Mouse (Mus musculus): ENCODE data around the gene Sema4f. TPM values are rescaled to one million over a fixed set of nuclear protein-coding genes. Genes with fewer than 3 reads are reported as not detected.

Gene Sema4f
- polyA plus RNA-seq, 1 experiment: not detected

- peaks cover 2% of the 10 kb centered on the region; the same call in 1 of the 2 replicates for H3K4me1 ChIP-seq (ENCODE audit: control insufficient read depth, insufficient read depth, low read length)
- H3K4me3 ChIP-seq (ENCODE audit: insufficient read depth, low read depth, low read length): no peak overlapping the region
- 68% methylated on average over 8 of the region's 8 CpGs for WGBS
- no peak overlapping the region for H3K27ac ChIP-seq (ENCODE audit: insufficient read depth, low read depth, low read length)
- TF ChIP-seq CTCF (IDR thresholded peaks at IDR 0.05; ENCODE audit: insufficient read depth, low read depth, low read length) (no peak), POLR2A (IDR thresholded peaks at IDR 0.05; ENCODE audit: insufficient read depth, low read depth, low read length) (no peak)
Measured at GRCm38 (mm10) chr6:82863380-82863874, 76.1 kb downstream of the Sema4f start.

GRCm38 (mm10) chr6:82862475-82862874, 77.1 kb downstream of the Sema4f start:
- Histone ChIP-seq H3K4me1 (ENCODE audit: control insufficient read depth, insufficient read depth, low read length) (peaks cover 2% of the 10 kb centered on the region; the same call in 1 of the 2 replicates), H3K27ac (ENCODE audit: insufficient read depth, low read depth, low read length) (no peak overlapping the region), H3K4me3 (ENCODE audit: insufficient read depth, low read depth, low read length) (no peak overlapping the region)
- TF ChIP-seq POLR2A (IDR thresholded peaks at IDR 0.05; ENCODE audit: insufficient read depth, low read depth, low read length) (no peak), CTCF (IDR thresholded peaks at IDR 0.05; ENCODE audit: insufficient read depth, low read depth, low read length) (no peak)
- WGBS: 72% methylated on average over 7 of the region's 7 CpGs

GRCm38 (mm10) chr6:82862042-82862441, 77.5 kb downstream of the Sema4f start:
- Histone ChIP-seq H3K4me3 (ENCODE audit: insufficient read depth, low read depth, low read length) (no peak overlapping the region), H3K27ac (ENCODE audit: insufficient read depth, low read depth, low read length) (no peak overlapping the region), H3K4me1 (ENCODE audit: control insufficient read depth, insufficient read depth, low read length) (peaks cover 2% of the 10 kb centered on the region; the same call in 1 of the 2 replicates)
- TF ChIP-seq POLR2A (IDR thresholded peaks at IDR 0.05; ENCODE audit: insufficient read depth, low read depth, low read length) (no peak), CTCF (IDR thresholded peaks at IDR 0.05; ENCODE audit: insufficient read depth, low read depth, low read length) (no peak)
- 53% methylated on average over 3 of the region's 3 CpGs for WGBS

Other genes with a start within 250 kb of the Sema4f start
- gene Pole4, start 234.4 kb downstream of the Sema4f start, polyA plus RNA-seq (2012; ENCODE audit: insufficient read depth, insufficient read length, low replicate concordance, missing spikeins): not detected in 2 replicates
- gene Hk2, start 165.3 kb downstream of the Sema4f start, polyA plus RNA-seq (2012; ENCODE audit: insufficient read depth, insufficient read length, low replicate concordance, missing spikeins): not detected in 2 replicates
- gene M1ap, start 7.1 kb upstream of the Sema4f start, polyA plus RNA-seq (2012; ENCODE audit: insufficient read depth, insufficient read length, low replicate concordance, missing spikeins): not detected in 2 replicates
- gene Dok1, start 93.7 kb upstream of the Sema4f start, polyA plus RNA-seq (2012; ENCODE audit: insufficient read depth, insufficient read length, low replicate concordance, missing spikeins): not detected in 2 replicates
- not detected in 2 replicates for gene Loxl3, start 94.4 kb upstream of the Sema4f start, polyA plus RNA-seq (2012; ENCODE audit: insufficient read depth, insufficient read length, low replicate concordance, missing spikeins)
- not detected in 2 replicates for gene Aup1, start 114.8 kb upstream of the Sema4f start, polyA plus RNA-seq (2012; ENCODE audit: insufficient read depth, insufficient read length, low replicate concordance, missing spikeins)
- gene Htra2, start 115.5 kb upstream of the Sema4f start, polyA plus RNA-seq (2012; ENCODE audit: insufficient read depth, insufficient read length, low replicate concordance, missing spikeins): not detected in 2 replicates
- gene Dqx1, start 118.1 kb upstream of the Sema4f start, polyA plus RNA-seq (2012; ENCODE audit: insufficient read depth, insufficient read length, low replicate concordance, missing spikeins): not detected in 2 replicates
- gene Tlx2, start 130.5 kb upstream of the Sema4f start, polyA plus RNA-seq (2012; ENCODE audit: insufficient read depth, insufficient read length, low replicate concordance, missing spikeins): not detected in 2 replicates
- gene Pcgf1, start 138.1 kb upstream of the Sema4f start, polyA plus RNA-seq (2012; ENCODE audit: insufficient read depth, insufficient read length, low replicate concordance, missing spikeins): not detected in 2 replicates
- not detected in 2 replicates for gene Lbx2, start 146.6 kb upstream of the Sema4f start, polyA plus RNA-seq (2012; ENCODE audit: insufficient read depth, insufficient read length, low replicate concordance, missing spikeins)
- not detected in 2 replicates for gene Ccdc142, start 161.8 kb upstream of the Sema4f start, polyA plus RNA-seq (2012; ENCODE audit: insufficient read depth, insufficient read length, low replicate concordance, missing spikeins)
- gene Gm42688, start 161.8 kb upstream of the Sema4f start, polyA plus RNA-seq (2012; ENCODE audit: insufficient read depth, insufficient read length, low replicate concordance, missing spikeins): not detected in 2 replicates
- not detected in 2 replicates for gene Mrpl53, start 169.3 kb upstream of the Sema4f start, polyA plus RNA-seq (2012; ENCODE audit: insufficient read depth, insufficient read length, low replicate concordance, missing spikeins)
- gene Mogs, start 175.7 kb upstream of the Sema4f start, polyA plus RNA-seq (2012; ENCODE audit: insufficient read depth, insufficient read length, low replicate concordance, missing spikeins): not detected in 2 replicates
- not detected in 2 replicates for gene Wbp1, start 181.8 kb upstream of the Sema4f start, polyA plus RNA-seq (2012; ENCODE audit: insufficient read depth, insufficient read length, low replicate concordance, missing spikeins)
- gene Ino80b, start 185.7 kb upstream of the Sema4f start, polyA plus RNA-seq (2012; ENCODE audit: insufficient read depth, insufficient read length, low replicate concordance, missing spikeins): not detected in 2 replicates
- gene Rtkn, start 195.7 kb upstream of the Sema4f start, polyA plus RNA-seq (2012; ENCODE audit: insufficient read depth, insufficient read length, low replicate concordance, missing spikeins): not detected in 2 replicates
- gene Wdr54, start 216.6 kb upstream of the Sema4f start, polyA plus RNA-seq (2012; ENCODE audit: insufficient read depth, insufficient read length, low replicate concordance, missing spikeins): not detected in 2 replicates
- gene 1700003E16Rik, start 216.6 kb upstream of the Sema4f start, polyA plus RNA-seq (2012; ENCODE audit: insufficient read depth, insufficient read length, low replicate concordance, missing spikeins): not detected in 2 replicates
- 187 TPM in 1 of 2 replicates, not detected in the other for gene Dctn1, start 226.2 kb upstream of the Sema4f start, polyA plus RNA-seq (2012; ENCODE audit: insufficient read depth, insufficient read length, low replicate concordance, missing spikeins)